Mouse (Mus musculus): ENCODE data around the gene Vash1. TPM values are rescaled to one million over a fixed set of nuclear protein-coding genes. Genes with fewer than 3 reads are reported as not detected.

Gene Vash1
- total and polyA plus RNA-seq, 2 experiments from 2014 or later = 33.2 to 93.0 TPM

- peak; percentile 6; the same call in 1 of the 2 replicates for ATAC-seq
- 17% methylated on average over 9 of the region's 9 CpGs for WGBS
- H3K27me3 ChIP-seq (ENCODE audit: insufficient read depth, low read length) = no peaks in the 10 kb centered on the region
- H3K4me3 ChIP-seq (ENCODE audit: low read depth, low read length) = no peak overlapping the region
- peak overlapping the region; percentile 3; the same call in 1 of the 2 replicates for H3K27ac ChIP-seq (ENCODE audit: low read depth, low read length)
- H3K36me3 ChIP-seq (ENCODE audit: insufficient read depth) = no peaks in the 10 kb centered on the region
- peaks cover 25% of the 10 kb centered on the region; the same call in 1 of the 2 replicates for H3K4me1 ChIP-seq (ENCODE audit: insufficient read depth)
- H3K4me2 ChIP-seq (ENCODE audit: low read depth) = peak overlapping the region; percentile 2; the same call in 1 of the 2 replicates
- no peaks in the 10 kb centered on the region for H3K9me3 ChIP-seq (ENCODE audit: low read length)
- H3K9ac ChIP-seq = no peak overlapping the region
- DNase-seq = peak; percentile 27
- no peak for TF ChIP-seq CTCF (IDR thresholded peaks at IDR 0.05; ENCODE audit: low read depth)
These were observed 31.2 kb upstream of the Vash1 start for GRCm38 (mm10) chr12:86647279-86647678.

- Histone ChIP-seq H3K27me3 (ENCODE audit: insufficient read depth, low read length) (no peaks in the 10 kb centered on the region), H3K4me2 (ENCODE audit: low read depth) (no peak overlapping the region), H3K9me3 (ENCODE audit: low read length) (no peaks in the 10 kb centered on the region), H3K27ac (ENCODE audit: low read depth, low read length) (no peak overlapping the region), H3K4me3 (ENCODE audit: low read depth, low read length) (no peak overlapping the region), H3K36me3 (ENCODE audit: insufficient read depth) (no peaks in the 10 kb centered on the region), H3K9ac (no peak overlapping the region), H3K4me1 (ENCODE audit: insufficient read depth) (peaks cover 25% of the 10 kb centered on the region; the same call in 1 of the 2 replicates)
- DNase-seq (no peak), ATAC-seq (no peak)
- no peak for TF ChIP-seq CTCF (IDR thresholded peaks at IDR 0.05; ENCODE audit: low read depth)
- 42% methylated on average over 5 of the region's 5 CpGs for WGBS
These were observed 30.8 kb upstream of the Vash1 start for GRCm38 (mm10) chr12:86647736-86648135.

- WGBS = 64% methylated on average over 3 of the region's 3 CpGs
- no peaks in the 10 kb centered on the region for H3K36me3 ChIP-seq (ENCODE audit: insufficient read depth)
- no peak overlapping the region for H3K9ac ChIP-seq
- peaks cover 25% of the 10 kb centered on the region; the same call in 1 of the 2 replicates for H3K4me1 ChIP-seq (ENCODE audit: insufficient read depth)
- no peak for TF ChIP-seq CTCF (IDR thresholded peaks at IDR 0.05; ENCODE audit: low read depth)
- H3K4me3 ChIP-seq (ENCODE audit: low read depth, low read length) = no peak overlapping the region
- H3K27me3 ChIP-seq (ENCODE audit: insufficient read depth, low read length) = no peaks in the 10 kb centered on the region
- no peaks in the 10 kb centered on the region for H3K9me3 ChIP-seq (ENCODE audit: low read length)
- DNase-seq (no peak), ATAC-seq (no peak)
- H3K4me2 ChIP-seq (ENCODE audit: low read depth) = no peak overlapping the region
- no peak overlapping the region for H3K27ac ChIP-seq (ENCODE audit: low read depth, low read length)
These were observed 30.0 kb upstream of the Vash1 start for GRCm38 (mm10) chr12:86648489-86648888.

- Histone ChIP-seq H3K36me3 (ENCODE audit: insufficient read depth) (no peaks in the 10 kb centered on the region), H3K4me3 (ENCODE audit: low read depth, low read length) (no peak overlapping the region), H3K9ac (no peak overlapping the region), H3K27me3 (ENCODE audit: insufficient read depth, low read length) (no peaks in the 10 kb centered on the region), H3K9me3 (ENCODE audit: low read length) (no peaks in the 10 kb centered on the region), H3K27ac (ENCODE audit: low read depth, low read length) (no peak overlapping the region), H3K4me1 (ENCODE audit: insufficient read depth) (peaks cover 14% of the 10 kb centered on the region; the same call in 1 of the 2 replicates), H3K4me2 (ENCODE audit: low read depth) (no peak overlapping the region)
- no peak for TF ChIP-seq CTCF (IDR thresholded peaks at IDR 0.05; ENCODE audit: low read depth)
- no peak for ATAC-seq
- no peak for DNase-seq
- WGBS = 91% methylated on average over 8 of the region's 8 CpGs
These were observed 27.1 kb upstream of the Vash1 start for GRCm38 (mm10) chr12:86651301-86651860.

GRCm38 (mm10) chr12:86652570-86653041, 25.9 kb upstream of the Vash1 start:
- H3K36me3 ChIP-seq (ENCODE audit: insufficient read depth) = no peaks in the 10 kb centered on the region
- H3K4me3 ChIP-seq (ENCODE audit: low read depth, low read length) = no peak overlapping the region
- no peaks in the 10 kb centered on the region for H3K27me3 ChIP-seq (ENCODE audit: insufficient read depth, low read length)
- no peak overlapping the region for H3K4me2 ChIP-seq (ENCODE audit: low read depth)
- peak overlapping the region; percentile 74 for H3K27ac ChIP-seq (ENCODE audit: low read depth, low read length)
- H3K9ac ChIP-seq = no peak overlapping the region
- ATAC-seq (peak; percentile 88), DNase-seq (peak; percentile 85)
- TF ChIP-seq CTCF (IDR thresholded peaks at IDR 0.05; ENCODE audit: low read depth) = no peak
- 8% methylated on average over 4 of the region's 4 CpGs for WGBS
- H3K9me3 ChIP-seq (ENCODE audit: low read length) = no peaks in the 10 kb centered on the region
- H3K4me1 ChIP-seq (ENCODE audit: insufficient read depth) = peaks cover 3% of the 10 kb centered on the region; the same call in 1 of the 2 replicates

GRCm38 (mm10) chr12:86659447-86659968, 19.0 kb upstream of the Vash1 start:
- DNase-seq (peak; percentile 59), ATAC-seq (peak; percentile 77)
- H3K27ac ChIP-seq (ENCODE audit: low read depth, low read length) = no peak overlapping the region
- no peak overlapping the region for H3K9ac ChIP-seq
- H3K27me3 ChIP-seq (ENCODE audit: insufficient read depth, low read length) = no peaks in the 10 kb centered on the region
- no peaks in the 10 kb centered on the region for H3K4me1 ChIP-seq (ENCODE audit: insufficient read depth)
- H3K4me3 ChIP-seq (ENCODE audit: low read depth, low read length) = no peak overlapping the region
- no peaks in the 10 kb centered on the region for H3K9me3 ChIP-seq (ENCODE audit: low read length)
- WGBS = 8% methylated on average over 6 of the region's 6 CpGs
- H3K36me3 ChIP-seq (ENCODE audit: insufficient read depth) = no peaks in the 10 kb centered on the region
- H3K4me2 ChIP-seq (ENCODE audit: low read depth) = no peak overlapping the region
- no peak for TF ChIP-seq CTCF (IDR thresholded peaks at IDR 0.05; ENCODE audit: low read depth)

GRCm38 (mm10) chr12:86660466-86660865, 18.0 kb upstream of the Vash1 start:
- H3K9me3 ChIP-seq (ENCODE audit: low read length) = no peaks in the 10 kb centered on the region
- H3K4me3 ChIP-seq (ENCODE audit: low read depth, low read length) = no peak overlapping the region
- H3K27ac ChIP-seq (ENCODE audit: low read depth, low read length) = no peak overlapping the region
- 76% methylated on average over 2 of the region's 2 CpGs for WGBS
- no peak for TF ChIP-seq CTCF (IDR thresholded peaks at IDR 0.05; ENCODE audit: low read depth)
- H3K27me3 ChIP-seq (ENCODE audit: insufficient read depth, low read length) = no peaks in the 10 kb centered on the region
- DNase-seq = no peak
- no peaks in the 10 kb centered on the region for H3K36me3 ChIP-seq (ENCODE audit: insufficient read depth)
- no peak for ATAC-seq
- H3K9ac ChIP-seq = no peak overlapping the region
- H3K4me1 ChIP-seq (ENCODE audit: insufficient read depth) = no peaks in the 10 kb centered on the region
- H3K4me2 ChIP-seq (ENCODE audit: low read depth) = no peak overlapping the region

Measured in forebrain, postnatal 0 days (tissue).